Mouse (Mus musculus): Measurements from ENCODE around the gene Gm10488.
"Not testable (repeated sequence)": the region's sequence is repeated elsewhere in the genome, so short reads cannot be mapped to it uniquely, and the experiment has no call there.

The Gm10488 gene

GRCm38 (mm10) chrX:29976014-29976413 is at the start of gene Gm10488:
TSS of gene Gm10488 (plus strand) at chrX:29976314.
- not testable (repeated sequence) for DNase-seq
